Mouse (Mus musculus): ENCODE results near the gene Dpp7.

Gene Dpp7

DNA sequence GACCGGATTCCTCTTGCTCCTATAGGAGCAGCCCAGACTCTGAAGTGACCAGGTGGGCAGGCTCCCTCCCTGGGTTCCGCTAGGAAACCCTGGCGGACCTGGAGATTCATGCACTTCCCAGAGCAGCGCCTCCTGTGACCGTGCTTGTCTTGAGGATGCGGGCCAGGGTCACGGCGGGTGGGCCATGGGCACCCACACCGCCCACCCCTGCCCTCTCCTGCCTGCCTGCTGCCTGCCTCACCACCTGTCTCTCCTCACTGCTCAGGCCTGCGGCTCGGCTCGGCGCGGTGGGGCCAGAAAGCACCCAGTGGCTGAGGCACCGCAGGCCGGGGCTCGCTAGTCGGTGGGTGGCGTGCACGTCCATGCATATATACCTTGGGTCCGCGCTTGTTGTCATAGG lies 45.2 kb downstream of the Dpp7 start:
- DNase-seq (ENCODE audit: low spot score in 2 of 2) = no peak

DNA sequence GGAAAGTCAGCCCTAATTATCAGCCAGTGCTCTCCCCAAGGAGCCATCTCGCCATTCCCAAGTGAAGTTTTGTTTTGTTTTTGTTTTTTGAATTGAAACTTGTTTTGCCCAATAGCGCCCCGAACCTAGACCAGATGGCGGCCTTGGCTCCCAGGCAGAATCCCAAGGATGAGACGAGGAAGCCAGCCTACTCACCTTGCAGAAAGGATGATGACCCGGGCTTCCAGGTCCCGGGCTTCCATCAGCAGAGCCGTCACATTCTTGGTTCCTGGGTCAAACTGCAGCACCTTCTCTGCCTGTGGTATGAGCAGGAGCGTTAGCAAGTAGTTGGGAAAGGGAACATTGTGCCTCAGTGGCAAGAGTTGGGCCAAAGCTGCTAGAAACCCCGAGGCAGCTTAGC lies 46.0 kb downstream of the Dpp7 start:
- DNase-seq (ENCODE audit: low spot score in 2 of 2) = no peak

DNA sequence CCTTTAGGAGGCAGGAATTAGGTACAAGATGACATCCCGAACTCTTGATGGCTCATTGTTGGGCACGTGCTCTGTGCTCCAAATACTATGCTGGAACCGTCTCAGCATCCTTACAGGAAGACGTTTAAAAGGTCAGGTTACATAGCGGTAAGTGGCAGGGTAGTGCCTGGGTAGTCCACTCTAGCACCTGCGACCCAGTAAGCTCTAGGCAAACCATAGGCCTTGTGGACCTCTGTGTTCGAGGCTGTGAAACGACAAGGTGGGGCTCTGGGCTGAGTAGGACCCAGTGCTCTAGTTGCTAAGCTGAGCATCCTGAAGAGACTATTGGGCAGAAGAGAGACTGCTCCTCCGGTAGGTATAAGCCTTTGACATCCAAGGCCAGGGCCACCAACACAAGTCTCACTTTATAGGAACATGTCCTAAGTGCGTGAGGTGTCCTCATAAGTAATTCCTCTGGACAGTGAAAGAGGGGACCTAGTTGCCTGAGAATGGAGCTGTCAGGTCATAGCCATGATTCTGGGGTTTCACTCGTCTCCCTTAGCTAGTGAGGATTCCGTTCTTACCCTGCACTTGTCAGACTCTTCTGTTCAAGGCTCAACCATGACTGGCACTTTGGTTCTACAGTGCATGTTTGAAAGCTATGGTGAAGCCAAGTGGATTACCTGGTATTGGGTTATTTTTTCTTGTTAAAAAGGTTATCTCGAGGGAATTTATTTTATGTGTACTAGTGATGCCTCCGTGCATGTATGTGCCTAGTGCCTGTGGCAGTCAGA lies 50.4 kb downstream of the Dpp7 start:
- DNase-seq (ENCODE audit: low spot score in 2 of 2) = no peak

DNA sequence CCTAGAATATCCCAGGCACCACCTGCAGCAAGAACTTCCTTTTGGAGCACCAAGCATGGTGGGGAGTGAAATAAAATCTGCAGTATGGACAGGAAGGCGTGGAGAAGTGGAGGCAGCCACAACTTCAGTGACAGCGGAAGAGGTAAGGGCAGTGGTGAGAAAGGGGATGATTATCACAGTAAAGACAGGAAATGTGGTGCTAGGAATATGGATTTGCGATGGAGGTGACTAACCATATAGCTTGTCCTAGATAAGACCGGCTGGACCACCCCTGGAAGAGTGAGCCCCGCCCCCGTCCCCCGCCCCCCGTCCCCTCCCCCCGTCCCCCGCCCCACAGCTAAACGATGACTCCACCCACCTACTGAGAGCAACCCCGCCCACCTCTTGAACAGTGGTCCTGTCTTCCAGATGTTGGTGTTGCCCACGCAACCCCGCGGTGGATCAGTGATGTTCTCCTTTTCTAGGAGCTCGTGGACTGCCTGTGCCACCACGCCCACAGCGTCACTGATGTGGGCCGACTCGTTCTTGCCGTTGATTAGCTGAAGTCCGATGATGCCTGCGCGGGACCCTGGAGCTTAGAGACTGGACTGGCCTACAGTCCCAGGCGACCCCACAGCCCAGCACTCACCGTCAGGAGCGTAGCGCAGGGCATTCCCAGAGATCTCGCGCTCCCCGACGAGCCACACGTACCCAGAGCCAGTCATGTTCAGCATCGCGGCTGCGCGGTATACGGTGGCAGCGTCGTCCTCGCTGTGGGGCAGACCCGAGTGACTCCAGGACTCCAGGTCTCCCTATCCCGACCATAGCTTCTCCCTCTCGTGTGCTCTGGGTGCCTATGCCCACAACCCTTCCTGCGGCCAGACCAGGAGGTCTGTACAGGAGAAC lies 51.3 kb downstream of the Dpp7 start:
- DNase-seq (ENCODE audit: low spot score in 2 of 2) = no peak

DNA sequence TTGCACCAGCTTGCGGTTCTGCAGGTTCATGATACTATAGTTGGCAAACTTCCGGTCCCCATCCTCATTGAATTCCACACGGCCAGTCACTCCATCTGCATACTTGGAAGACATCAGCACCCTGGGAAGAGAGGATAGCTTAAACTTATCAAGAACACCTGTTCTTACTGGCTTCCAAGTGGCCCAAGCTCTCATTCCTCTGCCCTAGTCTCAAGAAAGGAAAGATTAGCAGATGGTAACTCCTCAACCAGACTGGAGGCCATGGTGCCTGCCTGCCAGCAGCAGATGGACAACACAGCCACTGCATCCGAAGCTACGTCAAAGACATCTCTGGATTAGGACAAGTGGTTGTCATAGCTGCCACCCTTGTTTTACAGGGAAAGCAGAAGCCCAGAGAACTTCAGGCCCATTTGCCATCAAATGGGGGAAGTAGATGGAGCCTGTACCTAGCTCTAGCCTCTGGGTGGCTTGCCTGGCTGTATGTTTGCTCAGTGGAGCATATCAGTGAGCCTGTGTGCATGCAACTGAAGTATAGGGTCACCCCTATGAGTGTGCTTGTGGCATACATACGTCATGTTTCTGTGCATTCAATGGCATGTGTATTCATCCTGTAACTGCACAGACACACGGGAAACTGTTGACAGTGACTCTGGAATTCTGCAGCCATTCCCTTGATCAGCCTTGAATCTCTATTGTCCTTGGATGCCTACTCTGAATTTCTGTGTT lies 52.1 kb downstream of the Dpp7 start:
- no peak for DNase-seq (ENCODE audit: low spot score in 2 of 2)

DNA sequence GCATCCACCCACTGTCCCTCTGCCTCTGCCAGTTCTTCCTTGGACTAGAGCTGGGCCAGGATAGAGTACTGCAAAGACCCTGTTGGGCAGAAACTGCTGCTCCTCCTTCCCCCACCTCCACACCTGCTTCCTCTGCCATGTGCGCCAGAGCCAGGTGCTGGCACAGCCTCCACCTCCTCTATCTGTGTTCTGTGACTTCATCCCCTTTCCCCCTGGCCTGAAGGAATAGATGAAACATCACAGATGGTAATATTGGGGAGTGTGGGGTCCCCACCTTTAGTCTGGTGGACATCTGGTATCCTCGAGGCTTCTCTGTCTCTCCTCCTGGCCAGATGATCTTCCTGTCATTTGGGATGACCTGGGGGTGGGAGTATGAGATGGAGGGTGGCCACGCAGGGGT lies 52.7 kb downstream of the Dpp7 start:
- DNase-seq (ENCODE audit: low spot score in 2 of 2) = no peak

All from urinary bladder, postnatal 4 days (tissue).